Mouse (Mus musculus) C2C12 (cell line): ENCODE measurements around the gene Cbfa2t3.

Experiments
- CEBPB ChIP-seq: IDR thresholded peaks from one replicate; pipeline ENCODE4 v1.6.1; 2011; ENCODE audit warnings: low read depth, mild to moderate bottlenecking, control low read depth, moderate library complexity
- CTCF ChIP-seq: IDR thresholded peaks from one replicate; pipeline ENCODE4 v1.5.1; 2011; ENCODE audit not compliant: control insufficient read depth, insufficient read depth, insufficient read length
- FOSL1 ChIP-seq: IDR thresholded peaks from one replicate; pipeline ENCODE4 v1.8.0; 2011; ENCODE audit warnings: mild to moderate bottlenecking, low read length; ENCODE audit not compliant: poor library complexity, insufficient read depth, severe bottlenecking
- MAX ChIP-seq: IDR thresholded peaks from one replicate; pipeline ENCODE4 v1.6.1; 2011; ENCODE audit warnings: mild to moderate bottlenecking, control low read depth
- MYOD1 ChIP-seq: IDR thresholded peaks from one replicate; pipeline ENCODE4 v1.6.1; 2011; ENCODE audit warnings: low read depth; ENCODE audit not compliant: control insufficient read depth, insufficient read length
- MYOG ChIP-seq: IDR thresholded peaks from one replicate; pipeline ENCODE4 v1.6.1; 2011; ENCODE audit not compliant: control insufficient read depth, insufficient read length; ENCODE audit errors: extremely low read depth
- USF1 ChIP-seq: IDR thresholded peaks from one replicate; pipeline ENCODE4 v1.6.1; 2011; ENCODE audit warnings: low read depth, mild to moderate bottlenecking, control low read depth, moderate library complexity

DNA sequence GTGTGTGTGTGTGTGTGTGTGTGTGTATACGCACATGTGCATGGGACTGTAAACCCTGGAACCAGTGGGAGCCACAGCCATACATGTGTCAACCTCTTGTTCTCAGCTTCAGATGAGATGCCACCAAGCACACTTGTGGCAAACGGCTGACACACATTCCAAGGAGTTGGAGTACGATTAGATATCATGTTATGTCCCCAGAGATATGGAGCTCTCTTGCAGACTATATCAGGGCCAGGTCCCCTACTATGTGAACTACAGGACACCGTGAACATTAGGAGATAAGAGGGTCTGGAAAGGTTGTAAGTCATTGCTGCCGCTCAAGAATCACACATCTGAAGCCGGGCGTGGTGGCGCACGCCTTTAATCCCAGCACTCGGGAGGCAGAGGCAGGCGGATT lies 16.1 kb downstream of the Cbfa2t3 start:
- TF ChIP-seq CTCF (no peak), CEBPB (no peak), USF1 (no peak), FOSL1 (no peak), MAX (no peak), MYOG (no peak), MYOD1 (no peak)
